Mouse (Mus musculus): ENCODE measurements around the gene Gm7030.
"Not testable (repeated sequence)": the region's sequence is repeated elsewhere in the genome, so short reads cannot be mapped to it uniquely, and the experiment has no call there.

Gene Gm7030

GRCm38 (mm10) chr17:36135421-36136231, 6.4 kb upstream of the Gm7030 start:
- DNase-seq (ENCODE audit: low read depth, low spot score): not testable (repeated sequence)

GRCm38 (mm10) chr17:36131516-36132265, 2.5 kb upstream of the Gm7030 start:
- no peak for DNase-seq (ENCODE audit: low read depth, low spot score)

- DNase-seq (ENCODE audit: low read depth, low spot score): not testable (repeated sequence)
These were observed 700 bp downstream of the Gm7030 start for GRCm38 (mm10) chr17:36128525-36128924.

- DNase-seq (ENCODE audit: low read depth, low spot score): not testable (repeated sequence)
These were observed 5.1 kb downstream of the Gm7030 start for GRCm38 (mm10) chr17:36124111-36124510.

GRCm38 (mm10) chr17:36121352-36122020, 7.7 kb downstream of the Gm7030 start, which contains the start of gene Gm19684:
Gene Gm19684, plus strand, starts transcription at chr17:36121678.
- not testable (repeated sequence) for DNase-seq (ENCODE audit: low read depth, low spot score)

GRCm38 (mm10) chr17:36120839-36121238, 8.4 kb downstream of the Gm7030 start:
- DNase-seq (ENCODE audit: low read depth, low spot score): not testable (repeated sequence)

- DNase-seq (ENCODE audit: low read depth, low spot score): not testable (repeated sequence)
These were observed 12.7 kb downstream of the Gm7030 start for GRCm38 (mm10) chr17:36116545-36116944.

GRCm38 (mm10) chr17:36113979-36114593, 15.1 kb downstream of the Gm7030 start:
- not testable (repeated sequence) for DNase-seq (ENCODE audit: low read depth, low spot score)

GRCm38 (mm10) chr17:36111510-36111868, 17.7 kb downstream of the Gm7030 start:
- DNase-seq (ENCODE audit: low read depth, low spot score): not testable (repeated sequence)

- DNase-seq (ENCODE audit: low read depth, low spot score): not testable (repeated sequence)
These were observed 18.4 kb downstream of the Gm7030 start for GRCm38 (mm10) chr17:36110641-36111509.

- not testable (repeated sequence) for DNase-seq (ENCODE audit: low read depth, low spot score)
These were observed 19.1 kb downstream of the Gm7030 start for GRCm38 (mm10) chr17:36110129-36110528.

- DNase-seq (ENCODE audit: low read depth, low spot score): not testable (repeated sequence)
These were observed 27.1 kb downstream of the Gm7030 start for GRCm38 (mm10) chr17:36102091-36102490.

GRCm38 (mm10) chr17:36099603-36100002, 29.6 kb downstream of the Gm7030 start:
- DNase-seq (ENCODE audit: low read depth, low spot score): not testable (repeated sequence)

- no peak for DNase-seq (ENCODE audit: low read depth, low spot score)
These were observed 35.3 kb downstream of the Gm7030 start for GRCm38 (mm10) chr17:36093936-36094335.

GRCm38 (mm10) chr17:36092520-36092919, 36.7 kb downstream of the Gm7030 start:
- not testable (repeated sequence) for DNase-seq (ENCODE audit: low read depth, low spot score)

- DNase-seq (ENCODE audit: low read depth, low spot score): not testable (repeated sequence)
These were observed 37.3 kb downstream of the Gm7030 start for GRCm38 (mm10) chr17:36091933-36092332.

GRCm38 (mm10) chr17:36085976-36086375, 43.2 kb downstream of the Gm7030 start:
- DNase-seq (ENCODE audit: low read depth, low spot score): not testable (repeated sequence)

- no peak for DNase-seq (ENCODE audit: low read depth, low spot score)
These were observed 45.3 kb downstream of the Gm7030 start for GRCm38 (mm10) chr17:36083870-36084451.

- DNase-seq (ENCODE audit: low read depth, low spot score): peak; percentile 56
These were observed 45.9 kb downstream of the Gm7030 start for GRCm38 (mm10) chr17:36083266-36083869.
